Mouse (Mus musculus) ES-E14 (cell line): Measurements from ENCODE around the gene Fer. TPM values are rescaled to one million over a fixed set of nuclear protein-coding genes. Genes with fewer than 3 reads are reported as not detected.

Experiments used
- DNase-seq: peaks from one replicate; pipeline ENCODE4 v3.0.0-alpha.2; 2013; ENCODE audit warnings: low read depth, low spot score
- H3K27ac ChIP-seq: 2 replicates; pipeline ENCODE4 v1.5.1; 2012; ENCODE audit warnings: low read depth, mild to moderate bottlenecking, low read length, moderate library complexity, mixed read lengths; ENCODE audit not compliant: poor library complexity, insufficient read depth, severe bottlenecking
- H3K36me3 ChIP-seq: 2 replicates; pipeline ENCODE4 v1.6.1; 2012; ENCODE audit warnings: mild to moderate bottlenecking, low read length, moderate library complexity, mixed read lengths; ENCODE audit not compliant: control insufficient read depth, poor library complexity, insufficient read depth, severe bottlenecking
- H3K4me1 ChIP-seq, 2 experiments: fragments of 150-350 bp in 1 of 2; sonication (generic) in 1 of 2; 2 replicates each; pipeline ENCODE4 v1.6.1; 2012; ENCODE audit warnings: low read length in 2 of 2, mild to moderate bottlenecking in 1 of 2, mixed read lengths in 1 of 2; ENCODE audit not compliant: control insufficient read depth in 2 of 2, insufficient read depth in 2 of 2, poor library complexity in 1 of 2
- H3K4me3 ChIP-seq, 2 experiments: fragments of 150-350 bp in 1 of 2; sonication (generic) in 1 of 2; 2 replicates each; pipeline ENCODE4 v1.5.1; 2012; ENCODE audit warnings: low read length in 2 of 2, low read depth in 1 of 2, mild to moderate bottlenecking in 1 of 2, mixed read lengths in 1 of 2; ENCODE audit not compliant: insufficient read depth in 1 of 2, poor library complexity in 1 of 2, severe bottlenecking in 1 of 2
- H3K9ac ChIP-seq: 2 replicates; pipeline ENCODE4 v1.6.1; 2012; ENCODE audit warnings: low read depth, mild to moderate bottlenecking, low read length, mixed read lengths; ENCODE audit not compliant: poor library complexity, insufficient read depth, severe bottlenecking
- H3K9me3 ChIP-seq: fragments of 150-350 bp; sonication (generic); 2 replicates; pipeline ENCODE4 v1.6.1; 2012; ENCODE audit warnings: low read depth, mild to moderate bottlenecking, low read length; ENCODE audit not compliant: control insufficient read depth, insufficient read depth
- CHD2 ChIP-seq: IDR thresholded peaks from 2 replicates; pipeline ENCODE4 v1.6.1; 2014; ENCODE audit warnings: mild to moderate bottlenecking, low read depth, low read length, inconsistent platforms
- HCFC1 ChIP-seq: IDR thresholded peaks from 2 replicates; pipeline ENCODE4 v1.6.1; 2012; ENCODE audit warnings: low read length, inconsistent platforms, borderline replicate concordance; ENCODE audit not compliant: insufficient read depth
- MAFK ChIP-seq: IDR thresholded peaks from 2 replicates; pipeline ENCODE4 v1.6.1; 2014; ENCODE audit warnings: mild to moderate bottlenecking, low read depth, low read length, inconsistent platforms; ENCODE audit not compliant: insufficient read depth
- ZC3H11A ChIP-seq: IDR thresholded peaks from 2 replicates; pipeline ENCODE4 v1.6.1; 2012; ENCODE audit warnings: low read depth, mild to moderate bottlenecking, inconsistent platforms, low read length, borderline replicate concordance
- ZNF384 ChIP-seq: IDR thresholded peaks from 2 replicates; pipeline ENCODE4 v1.6.1; 2012; ENCODE audit warnings: low read depth, low read length, inconsistent platforms
- in situ Hi-C, 2 experiments: fragments of 600-800 bp; cut with MboI; formaldehyde crosslinking; loops; one replicate each; pipeline ENCODE4 v1.15.1; 2025; ENCODE audit warnings: low sequenced_read_pairs in 2 of 2, inconsistent platforms in 1 of 2; ENCODE audit not compliant: unreplicated experiment in 2 of 2
- total RNA-seq: library from RNA; depleted of rRNA; stranded (reverse); fragments of 300-350 nt; gene quantifications from 2 replicates; pipeline ENCODE4 v1.2.3, GENCODE M21; 2012

Fer gene
- total RNA-seq, 1 experiment = 14.2 TPM

- no peaks in the 10 kb centered on the region for H3K4me1 ChIP-seq
- in situ Hi-C loops = no loop called here
- no peak for DNase-seq
Observed at GRCm38 (mm10) chr17:64146409-64146808, 283.5 kb downstream of the Fer start.

DNA sequence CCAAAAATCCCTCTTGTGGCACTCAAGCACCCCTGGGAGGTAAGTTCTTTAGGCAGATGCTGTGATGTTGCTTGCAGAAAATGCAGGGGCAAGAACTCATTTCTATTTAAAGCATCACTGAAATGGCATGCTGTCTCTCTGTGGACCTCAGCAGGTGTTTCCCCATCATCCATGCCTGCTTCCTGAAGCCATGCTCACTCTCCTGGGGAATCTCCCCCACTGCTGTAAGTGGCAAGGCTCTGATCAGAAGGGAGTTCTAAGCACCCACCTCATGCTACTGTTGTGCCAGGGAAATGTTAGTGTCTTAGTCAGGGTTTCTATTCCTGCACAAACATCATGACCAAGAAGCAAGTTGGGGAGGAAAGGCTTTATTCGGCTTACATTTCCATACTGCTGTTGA, 287.9 kb downstream of the Fer start:
- in situ Hi-C loops = no loop called here
- Histone ChIP-seq H3K9ac (no peak overlapping the region), H3K4me1 (no peaks in the 10 kb centered on the region), H3K4me3 (no peak overlapping the region), H3K27ac (no peak overlapping the region), H3K36me3 (no peaks in the 10 kb centered on the region), H3K9me3 (no peaks in the 10 kb centered on the region)
- no peak for TF ChIP-seq HCFC1
- no peak for TF ChIP-seq ZC3H11A
- TF ChIP-seq CHD2 = no peak
- no peak for TF ChIP-seq ZNF384
- no peak for TF ChIP-seq MAFK
- DNase-seq = no peak

More at GRCm38 (mm10) chr17:64146409-64146808, 283.5 kb downstream of the Fer start:
- Histone ChIP-seq H3K27ac (no peak overlapping the region), H3K9ac (no peak overlapping the region), H3K4me3 (no peak overlapping the region), H3K9me3 (no peaks in the 10 kb centered on the region), H3K36me3 (no peaks in the 10 kb centered on the region)
- TF ChIP-seq CHD2 (no peak), ZNF384 (no peak)

DNA sequence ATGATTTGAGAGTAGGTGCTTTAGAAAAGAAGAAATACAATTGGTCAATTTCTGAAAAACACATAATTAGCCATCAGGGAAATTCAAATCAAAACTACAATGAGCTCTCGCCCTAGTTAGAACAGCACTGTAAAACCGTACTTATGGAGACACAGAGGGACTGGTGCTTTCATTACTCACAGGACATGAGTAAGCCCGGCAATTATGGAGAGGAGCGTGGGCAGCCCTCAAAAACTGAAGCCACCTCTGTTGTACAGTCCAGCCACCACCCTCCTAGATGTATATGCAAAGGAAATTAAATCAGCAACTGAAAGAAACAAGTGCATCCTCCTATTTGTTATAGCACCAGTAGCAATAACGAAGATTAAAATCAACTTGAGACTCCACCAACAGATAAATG, 304.9 kb downstream of the Fer start:
- no peak for TF ChIP-seq MAFK
- no peak for TF ChIP-seq ZNF384
- TF ChIP-seq CHD2 = no peak
- TF ChIP-seq HCFC1 = no peak
- no peak for TF ChIP-seq ZC3H11A
- in situ Hi-C loops = no loop called here

DNA sequence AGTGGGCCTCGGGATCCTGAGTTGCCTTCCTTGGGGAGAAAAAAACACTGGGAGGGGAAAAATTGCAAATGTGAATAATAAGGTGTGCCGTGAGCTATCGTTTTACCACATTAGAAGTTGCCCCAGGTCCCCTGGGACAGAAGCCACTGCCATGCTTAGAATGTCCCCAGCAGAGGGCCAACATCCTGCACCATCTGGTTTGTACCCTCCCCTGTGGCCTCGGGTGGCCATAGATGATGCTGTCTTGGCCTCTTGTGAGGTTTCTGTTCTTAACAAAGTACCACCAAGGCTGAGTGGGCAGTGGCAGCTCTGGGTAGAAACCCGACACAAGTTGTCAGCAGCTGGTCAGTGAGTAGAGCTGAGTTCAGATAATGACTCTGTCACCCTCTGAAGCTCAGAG, 307.2 kb downstream of the Fer start:
- H3K27ac ChIP-seq = no peak overlapping the region
- H3K4me1 ChIP-seq = no peaks in the 10 kb centered on the region
- TF ChIP-seq CHD2 (no peak), MAFK (no peak), HCFC1 (no peak), ZNF384 (no peak), ZC3H11A (no peak)
- no peaks in the 10 kb centered on the region for H3K36me3 ChIP-seq
- no peaks in the 10 kb centered on the region for H3K9me3 ChIP-seq
- no peak for DNase-seq
- no peak overlapping the region for H3K4me3 ChIP-seq
- in situ Hi-C loops = no loop called here
- H3K9ac ChIP-seq = no peak overlapping the region

More for the DNA sequence above, 304.9 kb downstream of the Fer start:
- Histone ChIP-seq H3K9me3 (no peaks in the 10 kb centered on the region), H3K4me3 (no peak overlapping the region), H3K36me3 (no peaks in the 10 kb centered on the region), H3K4me1 (no peaks in the 10 kb centered on the region), H3K9ac (no peak overlapping the region), H3K27ac (no peak overlapping the region)
- no peak for DNase-seq

GRCm38 (mm10) chr17:64172474-64172873, 309.6 kb downstream of the Fer start:
- Histone ChIP-seq H3K4me3 (no peak overlapping the region), H3K4me1 (no peaks in the 10 kb centered on the region), H3K36me3 (no peaks in the 10 kb centered on the region), H3K9me3 (no peaks in the 10 kb centered on the region), H3K27ac (no peak overlapping the region), H3K9ac (no peak overlapping the region)
- TF ChIP-seq ZNF384 (no peak), MAFK (no peak), ZC3H11A (no peak), HCFC1 (no peak), CHD2 (no peak)
- no peak for DNase-seq
- in situ Hi-C loops = no loop called here
